ENCODE assay signal across 27 mouse cellular contexts in genomic region chr9:53838816-53839215, GRCm38 (mm10). TPM values are rescaled to one million over a fixed set of nuclear protein-coding genes. Genes with fewer than 3 reads are reported as not detected.
DNase-seq lines count a peak whose midpoint lies in the region; ATAC-seq and TF ChIP-seq lines count a peak whose summit lies in the region.
"Had no signal": no experiment of that assay in that cellular context is flagged by ENCODE, and none has a peak within 500 bp of the region (broad histone marks: within the 10 kb centered on the region; RNA-seq: fewer than 3 reads in every experiment).

No protein-coding gene starts in this region.

- no peak for ATAC-seq in heart, embryonic 11.5 days (replicated peaks; ENCODE audit: insufficient number of reproducible peaks, low FRiP score, low TSS enrichment)
- no peak for ATAC-seq in megakaryocyte-erythroid progenitor cell, adult 5-6 weeks (replicated peaks; ENCODE audit: low FRiP score, low TSS enrichment, poor library complexity, severe bottlenecking)
- ATAC-seq: activated CD4-positive, CD25-positive, alpha-beta regulatory T cell, adult 4 months; CD4-positive, CD25-positive, alpha-beta regulatory T cell, adult 4 months; Patski had no signal

- no peak overlapping the region for H3K4me3 ChIP-seq in heart, embryonic 11.5 days (ENCODE audit: low read depth, low read length)
- H3K4me3 ChIP-seq in testis, adult 2 months (ENCODE audit: control insufficient read depth, low read depth, low read length), result 0 out of 2 replicates have a peak overlapping the region, but pooled peaks have one; percentile 17

- H3K9ac ChIP-seq in heart, embryonic 11.5 days (ENCODE audit: low read depth, low read length), result no peak overlapping the region

- H3K4me1 ChIP-seq in heart, embryonic 11.5 days (ENCODE audit: control insufficient read depth, insufficient read depth, low read length), result no peaks in the 10 kb centered on the region
- H3K4me1 ChIP-seq in testis, adult 2 months (ENCODE audit: control insufficient read depth, insufficient read depth, low read length), result no peaks in the 10 kb centered on the region; the same call in 1 of the 2 replicates

- TF ChIP-seq POLR2A in testis, adult 2 months (IDR thresholded peaks at IDR 0.05; ENCODE audit: control insufficient read depth, low read depth, low read length), result peak; percentile 50; the same call in 1 of the 2 replicates

- no peak overlapping the region for H3K27ac ChIP-seq in heart, embryonic 11.5 days (ENCODE audit: low read depth, low read length)
- no peak overlapping the region for H3K27ac ChIP-seq in testis, adult 2 months (ENCODE audit: control insufficient read depth, insufficient read depth, low read depth, low read length)

- no peaks in the 10 kb centered on the region for H3K36me3 ChIP-seq in heart, embryonic 11.5 days (ENCODE audit: control insufficient read depth, insufficient read depth, low read length)
- no peaks in the 10 kb centered on the region for H3K36me3 ChIP-seq in testis, adult 2 months (ENCODE audit: control insufficient read depth, insufficient read depth, low read length)
- H3K36me3 ChIP-seq: G1E had no signal

- H3K4me2 ChIP-seq in heart, embryonic 11.5 days, result no peak overlapping the region

- WGBS in heart, embryonic 11.5 days (ENCODE audit: insufficient replicate concordance), result 65% methylated on average over 8 of the region's 8 CpGs

- no peaks in the 10 kb centered on the region for H3K9me3 ChIP-seq in heart, embryonic 11.5 days (replicated peaks; ENCODE audit: control insufficient read depth, low read length)
- H3K9me3 ChIP-seq: G1E had no signal

- peak; percentile 42 for DNase-seq in heart, adult 11 months
- no peak for DNase-seq in testis, postnatal 10 days (ENCODE audit: low spot score)
- peak; percentile 52 for DNase-seq in R1 (ENCODE audit: low read depth, low spot score)
- DNase-seq in ZHBTc4 (ENCODE audit: low read depth, low spot score), result peak; percentile 16
- DNase-seq in spleen, postnatal 4 days (ENCODE audit: low spot score in 2 of 2), result no peak
- DNase-seq: adrenal gland, adult 2 months; adrenal gland, adult 8-10 months; adrenal gland, postnatal 10 days; adrenal gland, postnatal 14 days; adrenal gland, postnatal 25 days; adrenal gland, postnatal 36 days; B cell, adult 2 months; cerebellum, adult 11 months; cerebellum, adult 11-12 months; cerebellum, adult 18-20 months; cerebellum, adult 2 months had no signal

- TF ChIP-seq CTCF in testis, adult 2 months (IDR thresholded peaks at IDR 0.05; ENCODE audit: control insufficient read depth, insufficient read depth, insufficient replicate concordance, low read depth, low read length), result no peak

- no peaks in the 10 kb centered on the region for H3K27me3 ChIP-seq in heart, embryonic 11.5 days (ENCODE audit: control insufficient read depth, insufficient read depth, low read length)
- H3K27me3 ChIP-seq in testis, adult 2 months (ENCODE audit: control insufficient read depth, insufficient read depth, low read length), result no peaks in the 10 kb centered on the region
- H3K27me3 ChIP-seq: CH12.LX had no signal

RNA-seq across cellular contexts. Expression of gene Sln, which starts 11.1 kb away (rescaled TPM):
- 10.4 and 10.6 TPM in 2 replicates for polyA plus RNA-seq in heart, embryonic 11.5 days (2014; fragmentation: Nextera tagmentation; extraction: Ambion mirVana)
- 0.47 and 0.67 TPM in 2 replicates for polyA plus RNA-seq in testis, adult 2 months (2012; rRNA removed)
- not detected in 2 replicates for total RNA-seq in megakaryocyte-erythroid progenitor cell, adult 5-6 weeks (2014; fragmentation: Nextera tagmentation)
- not detected in 2 replicates for total RNA-seq in megakaryocyte-erythroid progenitor cell, adult 5-6 weeks (2017)
- total RNA-seq: adrenal gland, adult 2 months; adrenal gland, adult 8-10 months; adrenal gland, postnatal 14 days; adrenal gland, postnatal 25 days; adrenal gland, postnatal 36 days; CH12.LX; ES-E14; G1E; MEL had no signal
- polyA plus RNA-seq: activated CD4-positive, CD25-positive, alpha-beta regulatory T cell, adult 4 months; adrenal gland, adult 2 months; C2C12; CD4-positive, CD25-positive, alpha-beta regulatory T cell, adult 4 months; G1E; Patski had no signal

Comparison
In these comparisons a context has a peak if more than half of its experiments do, and no peak if none do; other contexts are left out.
1. DNase-seq: peak in heart, adult 11 months (single experiment), R1 (single experiment) and ZHBTc4 (single experiment); none in testis, postnatal 10 days (single experiment) and spleen, postnatal 4 days (0 of 2).